Mouse (Mus musculus): ENCODE data around the gene Igf1r. TPM values are rescaled to one million over a fixed set of nuclear protein-coding genes. Genes with fewer than 3 reads are reported as not detected.

Igf1r gene
- total RNA-seq (2023), result 100 to 1,000 TPM; 135 to 167 TPM

DNA sequence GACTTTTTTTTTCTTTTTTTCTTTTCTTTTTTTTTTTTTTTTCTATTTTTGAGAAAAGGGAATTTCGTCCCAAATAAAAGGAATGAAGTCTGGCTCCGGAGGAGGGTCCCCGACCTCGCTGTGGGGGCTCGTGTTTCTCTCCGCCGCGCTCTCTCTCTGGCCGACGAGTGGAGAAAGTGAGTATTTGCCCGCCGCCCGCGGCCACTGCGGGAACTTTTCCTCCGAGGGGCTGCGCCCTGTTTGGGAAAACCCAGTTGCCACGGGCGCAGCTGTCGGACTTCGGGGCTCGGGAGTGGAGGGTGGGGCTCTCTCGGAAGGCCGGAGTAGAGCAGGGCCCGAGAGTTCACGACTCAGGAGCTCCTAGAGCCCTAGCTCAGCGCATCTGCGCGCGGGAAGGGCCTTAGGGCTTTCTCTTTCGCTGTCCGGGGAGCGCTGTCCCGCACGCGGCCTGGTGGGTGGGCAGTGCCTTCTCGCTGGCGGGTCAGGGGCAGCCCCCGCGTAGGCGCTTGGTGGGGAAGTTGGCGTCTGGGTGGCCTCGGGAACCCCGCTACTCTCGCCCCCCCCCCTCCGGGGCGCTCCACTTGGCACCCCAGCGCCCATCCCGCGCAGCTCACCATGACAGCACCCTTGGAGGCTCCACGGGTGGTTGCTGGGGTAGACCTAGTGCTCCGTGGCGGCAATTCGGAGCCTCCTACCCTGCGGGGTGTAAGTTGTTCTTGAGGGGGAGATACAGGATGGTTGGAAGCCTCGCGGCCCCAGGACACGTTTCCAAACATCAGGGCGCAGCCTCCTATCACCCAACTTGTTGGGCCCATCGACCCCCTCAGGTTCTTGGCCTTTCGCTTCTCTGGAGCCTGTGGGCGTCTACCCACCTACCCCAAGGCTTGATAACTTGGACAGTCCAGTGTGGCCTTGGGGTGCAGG is at the start of gene Igf1r:
Igf1r (plus strand) TSS at position 51 of the 924 bp plus-strand sequence.

DNA sequence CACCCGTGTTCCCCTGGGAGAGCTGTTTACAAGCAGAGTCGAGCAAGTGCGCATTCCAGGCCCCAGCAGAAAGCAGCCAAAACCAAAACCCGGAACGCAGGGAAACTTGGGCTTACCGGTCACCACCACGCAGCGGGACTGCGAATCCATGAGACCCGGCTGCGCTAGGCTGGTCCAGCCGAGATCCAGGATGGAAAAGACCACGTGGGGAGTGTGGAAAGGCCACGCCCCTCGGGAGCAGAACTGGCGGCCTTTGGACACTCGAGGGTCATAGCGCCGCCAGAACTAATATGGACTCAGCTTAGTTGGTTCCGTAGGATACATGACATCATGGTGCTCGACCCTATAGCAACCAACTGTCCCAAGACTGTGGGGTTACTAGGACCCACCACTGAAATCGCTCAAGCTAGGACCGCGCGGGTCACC is 311.4 kb downstream of the Igf1r start, which contains the start of gene Pgpep1l:
Pgpep1l (minus strand) TSS at position 206 of the 426 bp plus-strand sequence.

DNA sequence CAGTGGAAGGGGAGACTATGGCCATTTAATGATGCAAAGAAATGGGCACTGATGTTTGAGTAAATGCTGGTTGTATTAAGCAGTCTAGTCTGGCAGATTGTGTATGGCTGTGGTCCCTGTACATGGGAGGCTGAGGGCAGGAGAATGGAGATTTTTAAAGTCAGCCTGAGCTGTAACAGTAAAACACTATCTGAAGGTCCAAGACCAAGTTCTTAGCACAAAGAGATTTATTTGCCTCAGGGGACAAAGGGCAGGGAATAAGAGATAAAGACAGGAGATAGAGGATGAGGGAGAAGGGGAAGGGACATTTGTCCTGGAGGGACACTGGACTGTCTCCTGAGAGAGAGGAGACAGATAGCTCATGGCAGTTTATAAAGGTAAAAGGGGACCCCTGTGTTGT is 320.9 kb downstream of the Igf1r start, which contains the start of gene Fam169b:
Fam169b (plus strand) TSS at position 325 of the 400 bp plus-strand sequence.

Other genes with a start within 250 kb of the Igf1r start
- gene Synm, start 193.1 kb upstream of the Igf1r start, total RNA-seq (2023), result not detected